Mouse (Mus musculus): ENCODE data around the gene Sh2b3. TPM values are rescaled to one million over a fixed set of nuclear protein-coding genes. Genes with fewer than 3 reads are reported as not detected.
A peak's percentile ranks its signal among the peaks of the same experiment; 100 is the strongest.

Sh2b3 gene
- polyA plus RNA-seq, 1 experiment from 2014 or later: 12.5 TPM

GRCm38 (mm10) chr5:121832376-121833155 lies 4.9 kb downstream of the Sh2b3 start:
- H3K4me3 ChIP-seq: no peak overlapping the region
- peaks cover 46% of the 10 kb centered on the region for H3K27me3 ChIP-seq
- no peak for ATAC-seq (ENCODE audit: low FRiP score, low read depth)
- peaks cover 52% of the 10 kb centered on the region for H3K4me1 ChIP-seq
- 94% methylated on average over 5 of the region's 6 CpGs for WGBS
- no peak overlapping the region for H3K9ac ChIP-seq
- no peak overlapping the region for H3K27ac ChIP-seq
- no peaks in the 10 kb centered on the region for H3K9me3 ChIP-seq
- peaks cover 9% of the 10 kb centered on the region for H3K36me3 ChIP-seq
- no peak overlapping the region for H3K4me2 ChIP-seq (replicated peaks)

GRCm38 (mm10) chr5:121831002-121831601 lies 6.3 kb downstream of the Sh2b3 start:
- ATAC-seq (ENCODE audit: low FRiP score, low read depth): no peak

GRCm38 (mm10) chr5:121828491-121829432 lies 8.7 kb downstream of the Sh2b3 start:
- Histone ChIP-seq H3K9ac (peak overlapping the region; percentile 61), H3K27me3 (peaks cover 39% of the 10 kb centered on the region), H3K4me1 (peaks cover 29% of the 10 kb centered on the region), H3K36me3 (peaks cover 40% of the 10 kb centered on the region), H3K27ac (no peak overlapping the region), H3K4me2 (replicated peaks) (peak overlapping the region; percentile 89), H3K9me3 (no peaks in the 10 kb centered on the region), H3K4me3 (peak overlapping the region; percentile 48)
- ATAC-seq (ENCODE audit: low FRiP score, low read depth): 0 out of 2 replicates have a peak, but pooled peaks have one; percentile 42
- 4% methylated on average over 81 of the region's 82 CpGs for WGBS

More at GRCm38 (mm10) chr5:121831002-121831601, 6.3 kb downstream of the Sh2b3 start:
- Histone ChIP-seq H3K36me3 (peaks cover 22% of the 10 kb centered on the region), H3K27ac (no peak overlapping the region), H3K9ac (no peak overlapping the region), H3K4me1 (peaks cover 46% of the 10 kb centered on the region), H3K4me2 (replicated peaks) (no peak overlapping the region), H3K27me3 (peaks cover 47% of the 10 kb centered on the region), H3K9me3 (no peaks in the 10 kb centered on the region), H3K4me3 (no peak overlapping the region)
- WGBS: 91% methylated on average over 6 of the region's 6 CpGs

GRCm38 (mm10) chr5:121827876-121828275 lies 9.6 kb downstream of the Sh2b3 start:
- no peak for ATAC-seq (ENCODE audit: low FRiP score, low read depth)

GRCm38 (mm10) chr5:121825606-121826005 lies 11.8 kb downstream of the Sh2b3 start:
- 94% methylated on average over 3 of the region's 3 CpGs for WGBS
- Histone ChIP-seq H3K36me3 (peaks cover 61% of the 10 kb centered on the region), H3K27ac (no peak overlapping the region), H3K4me2 (replicated peaks) (no peak overlapping the region), H3K9me3 (no peaks in the 10 kb centered on the region), H3K9ac (no peak overlapping the region), H3K4me1 (peaks cover 31% of the 10 kb centered on the region), H3K27me3 (peaks cover 34% of the 10 kb centered on the region), H3K4me3 (no peak overlapping the region)
- ATAC-seq (ENCODE audit: low FRiP score, low read depth): no peak

More at GRCm38 (mm10) chr5:121827876-121828275, 9.6 kb downstream of the Sh2b3 start:
- Histone ChIP-seq H3K9ac (no peak overlapping the region), H3K4me2 (replicated peaks) (peak overlapping the region; percentile 89), H3K4me1 (peaks cover 30% of the 10 kb centered on the region), H3K27me3 (peaks cover 39% of the 10 kb centered on the region), H3K27ac (no peak overlapping the region), H3K4me3 (peak overlapping the region; percentile 48; the same call in 1 of the 2 replicates), H3K36me3 (peaks cover 48% of the 10 kb centered on the region), H3K9me3 (no peaks in the 10 kb centered on the region)
- WGBS: 83% methylated on average over 4 of the region's 4 CpGs

- no peak for ATAC-seq (ENCODE audit: low FRiP score, low read depth)
- H3K36me3 ChIP-seq: peaks cover 76% of the 10 kb centered on the region
These were observed 13.3 kb downstream of the Sh2b3 start for GRCm38 (mm10) chr5:121824121-121824520.

GRCm38 (mm10) chr5:121823668-121824067 lies 13.8 kb downstream of the Sh2b3 start:
- 84% methylated on average over 1 of the region's 1 CpGs for WGBS
- H3K36me3 ChIP-seq: peaks cover 81% of the 10 kb centered on the region
- no peak for ATAC-seq (ENCODE audit: low FRiP score, low read depth)

More at GRCm38 (mm10) chr5:121824121-121824520, 13.3 kb downstream of the Sh2b3 start:
- Histone ChIP-seq H3K9ac (no peak overlapping the region), H3K27ac (peak overlapping the region; percentile 28; the same call in 1 of the 2 replicates), H3K27me3 (peaks cover 21% of the 10 kb centered on the region), H3K4me2 (replicated peaks) (no peak overlapping the region), H3K4me3 (no peak overlapping the region), H3K9me3 (no peaks in the 10 kb centered on the region), H3K4me1 (peaks cover 28% of the 10 kb centered on the region)
- WGBS: 60% methylated on average over 4 of the region's 4 CpGs

GRCm38 (mm10) chr5:121822786-121823505 lies 14.5 kb downstream of the Sh2b3 start:
- no peaks in the 10 kb centered on the region for H3K9me3 ChIP-seq
- 37% methylated on average over 7 of the region's 7 CpGs for WGBS
- H3K4me3 ChIP-seq: no peak overlapping the region
- H3K27ac ChIP-seq: peak overlapping the region; percentile 22; the same call in 1 of the 2 replicates
- H3K27me3 ChIP-seq: peaks cover 9% of the 10 kb centered on the region
- peaks cover 17% of the 10 kb centered on the region for H3K4me1 ChIP-seq
- peaks cover 83% of the 10 kb centered on the region for H3K36me3 ChIP-seq
- H3K4me2 ChIP-seq (replicated peaks): no peak overlapping the region
- peak overlapping the region; percentile 31; the same call in 1 of the 2 replicates for H3K9ac ChIP-seq
- ATAC-seq (ENCODE audit: low FRiP score, low read depth): no peak

More at GRCm38 (mm10) chr5:121823668-121824067, 13.8 kb downstream of the Sh2b3 start:
- no peaks in the 10 kb centered on the region for H3K9me3 ChIP-seq
- no peak overlapping the region for H3K9ac ChIP-seq
- H3K27ac ChIP-seq: peak overlapping the region; percentile 22; the same call in 1 of the 2 replicates
- peaks cover 16% of the 10 kb centered on the region for H3K27me3 ChIP-seq
- peaks cover 23% of the 10 kb centered on the region for H3K4me1 ChIP-seq
- H3K4me3 ChIP-seq: no peak overlapping the region
- no peak overlapping the region for H3K4me2 ChIP-seq (replicated peaks)

GRCm38 (mm10) chr5:121821552-121821951 lies 15.9 kb downstream of the Sh2b3 start:
- Histone ChIP-seq H3K4me1 (peaks cover 17% of the 10 kb centered on the region), H3K36me3 (peaks cover 84% of the 10 kb centered on the region), H3K27me3 (no peaks in the 10 kb centered on the region), H3K27ac (no peak overlapping the region), H3K4me2 (replicated peaks) (no peak overlapping the region), H3K9ac (no peak overlapping the region), H3K9me3 (no peaks in the 10 kb centered on the region), H3K4me3 (no peak overlapping the region)
- 78% methylated on average over 5 of the region's 5 CpGs for WGBS
- no peak for ATAC-seq (ENCODE audit: low FRiP score, low read depth)

- no peak overlapping the region for H3K27ac ChIP-seq
These were observed 16.3 kb downstream of the Sh2b3 start for GRCm38 (mm10) chr5:121821116-121821515.

GRCm38 (mm10) chr5:121820657-121821056 lies 16.8 kb downstream of the Sh2b3 start:
- no peak for ATAC-seq (ENCODE audit: low FRiP score, low read depth)
- Histone ChIP-seq H3K9ac (no peak overlapping the region), H3K4me2 (replicated peaks) (no peak overlapping the region), H3K4me1 (peaks cover 17% of the 10 kb centered on the region), H3K27ac (peak overlapping the region; percentile 48; the same call in 1 of the 2 replicates), H3K4me3 (no peak overlapping the region), H3K9me3 (no peaks in the 10 kb centered on the region), H3K36me3 (peaks cover 84% of the 10 kb centered on the region), H3K27me3 (no peaks in the 10 kb centered on the region)
- 88% methylated on average over 3 of the region's 3 CpGs for WGBS

More at GRCm38 (mm10) chr5:121821116-121821515, 16.3 kb downstream of the Sh2b3 start:
- H3K9me3 ChIP-seq: no peaks in the 10 kb centered on the region
- no peak overlapping the region for H3K4me3 ChIP-seq
- ATAC-seq (ENCODE audit: low FRiP score, low read depth): no peak
- WGBS: 84% methylated on average over 5 of the region's 5 CpGs
- no peak overlapping the region for H3K9ac ChIP-seq
- H3K4me2 ChIP-seq (replicated peaks): no peak overlapping the region
- no peaks in the 10 kb centered on the region for H3K27me3 ChIP-seq
- peaks cover 17% of the 10 kb centered on the region for H3K4me1 ChIP-seq
- H3K36me3 ChIP-seq: peaks cover 84% of the 10 kb centered on the region

All from limb, embryonic 13.5 days (tissue).